Mouse (Mus musculus) forebrain, embryonic 13.5 days (tissue): ENCODE data around the gene Phf23. TPM values are rescaled to one million over a fixed set of nuclear protein-coding genes. Genes with fewer than 3 reads are reported as not detected.
A peak's percentile ranks its signal among the peaks of the same experiment; 100 is the strongest.

ENCODE experiments used
- microRNA counts: library from miRNA; unstranded; fragments of <30 nt; microRNA quantifications from one replicate; lab custom pipeline; 2016
- microRNA-seq: library from miRNA; unstranded; fragments of <30 nt; microRNA quantifications from one replicate; pipeline ENCODE4, GENCODE M21; 2016
- polyA plus RNA-seq: library from polyadenylated mRNA; unstranded; fragments of >200 nt; fragmentation: Nextera tagmentation; extraction: Ambion mirVana; gene quantifications from 2 replicates; pipeline ENCODE4 v1.2.1, GENCODE M21; 2015

Gene Phf23
- polyA plus RNA-seq, 1 experiment from 2014 or later, result 78.5 TPM

MicroRNA genes within 50 kb of the gene (microRNA counts, 519-probe panel; counts per million panel counts)
- microRNA mmu-miR-324-3p (lab: Ali Mortazavi, UCI) (177 counts per million, percentile 53 among the panel's probes with 10 or more counts), microRNA mmu-miR-324-5p (lab: Ali Mortazavi, UCI) (3,995 counts per million, percentile 78 among the panel's probes with 10 or more counts)

Small RNAs within 50 kb of the gene (microRNA-seq; reads per million reads assigned to microRNA genes)
- not detected for gene Gm44349
- 4,085 reads per million, percentile 88 among the genes with 10 or more reads in this experiment for gene Mir324

Other genes starting within 250 kb of the Phf23 start
- gene Polr2a, start 237.1 kb upstream of the Phf23 start, polyA plus RNA-seq, result 23.2 and 24.1 TPM in 2 replicates
- 0.26 and 0.58 TPM in 2 replicates for gene Slc35g3, start 233.8 kb upstream of the Phf23 start, polyA plus RNA-seq
- 1.6 and 1.8 TPM in 2 replicates for gene Zbtb4, start 229.9 kb upstream of the Phf23 start, polyA plus RNA-seq
- 1.5 TPM in 2 replicates for gene Chrnb1, start 199.8 kb upstream of the Phf23 start, polyA plus RNA-seq
- gene Fgf11, start 193.9 kb upstream of the Phf23 start, polyA plus RNA-seq, result 3.3 and 3.8 TPM in 2 replicates
- gene Tmem102, start 190.2 kb upstream of the Phf23 start, polyA plus RNA-seq, result 0.39 and 1.00 TPM in 2 replicates
- not detected in 2 replicates for gene Gm39566, start 180.5 kb upstream of the Phf23 start, polyA plus RNA-seq
- not detected in 2 replicates for gene Spem2, start 177.3 kb upstream of the Phf23 start, polyA plus RNA-seq
- gene Spem1, start 173.6 kb upstream of the Phf23 start, polyA plus RNA-seq, result 0.37 and 0.52 TPM in 2 replicates
- gene Nlgn2, start 158.0 kb upstream of the Phf23 start, polyA plus RNA-seq, result 16.6 and 17.0 TPM in 2 replicates
- 340 and 360 TPM in 2 replicates for gene Tmem256, start 157.3 kb upstream of the Phf23 start, polyA plus RNA-seq
- 44.1 and 45.4 TPM in 2 replicates for gene Plscr3, start 149.4 kb upstream of the Phf23 start, polyA plus RNA-seq
- 0.09 and 0.20 TPM in 2 replicates for gene Tnk1, start 137.0 kb upstream of the Phf23 start, polyA plus RNA-seq
- not detected in 2 replicates for gene Tmem95, start 117.8 kb upstream of the Phf23 start, polyA plus RNA-seq
- gene Kctd11, start 114.4 kb upstream of the Phf23 start, polyA plus RNA-seq, result 1.3 and 1.4 TPM in 2 replicates
- gene Acap1, start 100.2 kb upstream of the Phf23 start, polyA plus RNA-seq, result 0.28 and 0.34 TPM in 2 replicates
- gene 2810408A11Rik, start 94.8 kb upstream of the Phf23 start, polyA plus RNA-seq, result 19.1 and 20.3 TPM in 2 replicates
- 15.5 and 20.2 TPM in 2 replicates for gene Neurl4, start 94.7 kb upstream of the Phf23 start, polyA plus RNA-seq
- gene Gps2, start 81.9 kb upstream of the Phf23 start, polyA plus RNA-seq, result 90.1 and 93.2 TPM in 2 replicates
- 1,467 and 1,510 TPM in 2 replicates for gene Eif5a, start 73.8 kb upstream of the Phf23 start, polyA plus RNA-seq
- gene Ybx2, start 60.0 kb upstream of the Phf23 start, polyA plus RNA-seq, result 4.5 and 6.0 TPM in 2 replicates
- gene Slc2a4, start 47.6 kb upstream of the Phf23 start, polyA plus RNA-seq, result 9.3 and 12.6 TPM in 2 replicates
- 0.59 and 1.4 TPM in 2 replicates for gene Cldn7, start 31.0 kb upstream of the Phf23 start, polyA plus RNA-seq
- gene Ctdnep1, start 14.6 kb upstream of the Phf23 start, polyA plus RNA-seq, result 21.1 and 24.3 TPM in 2 replicates
- 157 and 164 TPM in 2 replicates for gene Elp5, start 13.3 kb upstream of the Phf23 start, polyA plus RNA-seq
- 598 and 670 TPM in 2 replicates for gene Gabarap, start 4.6 kb upstream of the Phf23 start, polyA plus RNA-seq
- 31.8 and 35.4 TPM in 2 replicates for gene Dvl2, start 4.8 kb downstream of the Phf23 start, polyA plus RNA-seq
- 48.7 and 51.3 TPM in 2 replicates for gene Acadvl, start 19.6 kb downstream of the Phf23 start, polyA plus RNA-seq
- 26.2 and 31.1 TPM in 2 replicates for gene Dlg4, start 21.2 kb downstream of the Phf23 start, polyA plus RNA-seq
- 0.37 and 0.59 TPM in 2 replicates for gene Asgr1, start 58.3 kb downstream of the Phf23 start, polyA plus RNA-seq
- not detected in 2 replicates for gene Asgr2, start 96.9 kb downstream of the Phf23 start, polyA plus RNA-seq
- gene Mgl2, start 134.6 kb downstream of the Phf23 start, polyA plus RNA-seq, result 0.32 TPM in 1 of 2 replicates, not detected in the other
- gene Clec10a, start 160.4 kb downstream of the Phf23 start, polyA plus RNA-seq, result 0.53 TPM in 1 of 2 replicates, not detected in the other
- gene Slc16a11, start 217.0 kb downstream of the Phf23 start, polyA plus RNA-seq, result 1.8 and 2.2 TPM in 2 replicates
- 13.4 and 14.8 TPM in 2 replicates for gene Slc16a13, start 225.3 kb downstream of the Phf23 start, polyA plus RNA-seq
- gene Bcl6b, start 234.0 kb downstream of the Phf23 start, polyA plus RNA-seq, result 4.3 and 4.7 TPM in 2 replicates
- gene 0610010K14Rik, start 242.1 kb downstream of the Phf23 start, polyA plus RNA-seq, result 226 and 229 TPM in 2 replicates
- 10.7 and 12.1 TPM in 2 replicates for gene Gm21988, start 244.1 kb downstream of the Phf23 start, polyA plus RNA-seq
- 227 and 236 TPM in 2 replicates for gene Rnasek, start 244.1 kb downstream of the Phf23 start, polyA plus RNA-seq